Mouse (Mus musculus) left cerebral cortex, adult 2 months (tissue): Measurements from ENCODE around the gene Aebp1. TPM values are rescaled to one million over a fixed set of nuclear protein-coding genes. Genes with fewer than 3 reads are reported as not detected.

ENCODE experiments used
- DNase-seq, 2 experiments: peaks; one replicate each; pipeline ENCODE4 v3.0.0; 2021 to 2022; ENCODE audit warnings: low spot score in 2 of 2, mixed read lengths in 1 of 2; ENCODE audit errors: extremely low spot score in 1 of 2
- H3K27ac ChIP-seq: fragments of 200-600 bp; 2 replicates; pipeline ENCODE4 v1.8.1; 2022
- H3K4me3 ChIP-seq: fragments of 200-600 bp; 2 replicates; pipeline ENCODE4 v1.8.1; 2022
- CTCF ChIP-seq: fragments of 200-600 bp; IDR thresholded peaks from 2 replicates; pipeline ENCODE4 v1.8.1; 2022; ENCODE audit warnings: antibody characterized with exemption, mild to moderate bottlenecking, moderate library complexity
- intact Hi-C: fragments of 180-260 bp; cut with DNase I; formaldehyde crosslinking; loops from one replicate; pipeline ENCODE4 v1.15.1; 2025
- long read RNA-seq, 2 experiments: library from polyadenylated mRNA; stranded (forward); transcript quantifications; one replicate each; pipeline ENCODE4 v2.0.0; 2021; ENCODE audit warnings: borderline mapping rate in 2 of 2
- total RNA-seq, 2 experiments: library from RNA; stranded (reverse); gene quantifications; 2 replicates each; pipeline ENCODE4 v1.2.3; 2021

Aebp1 gene
- total RNA-seq = 10 to 100 TPM; 16.5 to 22.8 TPM
- long read RNA-seq, experiment 1, transcript Aebp1-201 (21 exons, 3,831 nt) = major isoform, 6 of 11 reads
- long read RNA-seq, experiment 1, partial matches to known transcripts = 2 of 11 reads
- long read RNA-seq, experiment 1, other reads (novel, unspliced or antisense) = 2 of 11 reads
- long read RNA-seq, experiment 2, partial matches to known transcripts = 9 of 17 reads
- long read RNA-seq, experiment 2, other reads (novel, unspliced or antisense) = 4 of 17 reads

DNA sequence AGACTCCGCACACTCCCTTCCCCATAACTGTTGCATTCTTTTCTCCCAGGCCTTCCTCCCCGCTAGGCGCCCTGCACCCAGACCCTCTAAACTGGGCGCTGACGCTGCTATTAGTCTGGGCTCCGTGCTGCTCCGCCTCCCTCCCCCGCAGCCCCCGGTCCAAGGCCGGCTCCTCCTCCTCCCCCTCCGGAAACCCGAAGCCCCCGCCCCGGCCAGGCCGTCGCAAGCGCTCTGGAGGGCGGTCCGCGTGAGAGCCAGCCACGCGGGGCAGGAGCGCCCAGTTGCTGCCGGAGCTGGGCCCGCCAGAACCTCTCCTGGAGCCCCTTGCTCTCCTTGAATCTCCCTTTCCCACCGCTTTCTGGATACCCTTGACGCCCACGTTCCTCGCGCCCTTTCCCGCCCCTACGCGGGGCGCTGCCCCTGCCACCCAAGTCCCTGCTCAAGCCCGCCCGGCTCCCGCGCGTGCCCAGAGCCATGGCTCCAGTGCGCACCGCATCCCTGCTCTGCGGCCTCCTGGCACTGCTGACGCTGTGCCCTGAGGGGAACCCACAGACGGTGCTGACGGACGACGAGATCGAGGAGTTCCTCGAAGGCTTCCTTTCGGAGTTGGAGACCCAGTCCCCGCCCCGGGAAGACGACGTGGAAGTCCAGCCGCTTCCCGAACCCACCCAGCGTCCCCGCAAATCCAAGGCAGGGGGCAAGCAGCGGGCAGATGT lies at the start of gene Aebp1:
TSS of gene Aebp1 (plus strand) at position 270 of the 716 bp plus-strand sequence.
- intact Hi-C loops = no loop called here
- peak within 1 kb of the TSS; percentile 32 for H3K4me3 ChIP-seq
- no peak within 1 kb of the TSS for H3K27ac ChIP-seq
- no peak for DNase-seq
- TF ChIP-seq CTCF = no peak

- intact Hi-C loops = no loop called here
- H3K27ac ChIP-seq = no peak overlapping the region
- DNase-seq = no peak
- no peak overlapping the region for H3K4me3 ChIP-seq
- TF ChIP-seq CTCF = no peak
Observed at GRCm38 (mm10) chr11:5813381-5813780, 48.4 kb upstream of the Aebp1 start.

DNA sequence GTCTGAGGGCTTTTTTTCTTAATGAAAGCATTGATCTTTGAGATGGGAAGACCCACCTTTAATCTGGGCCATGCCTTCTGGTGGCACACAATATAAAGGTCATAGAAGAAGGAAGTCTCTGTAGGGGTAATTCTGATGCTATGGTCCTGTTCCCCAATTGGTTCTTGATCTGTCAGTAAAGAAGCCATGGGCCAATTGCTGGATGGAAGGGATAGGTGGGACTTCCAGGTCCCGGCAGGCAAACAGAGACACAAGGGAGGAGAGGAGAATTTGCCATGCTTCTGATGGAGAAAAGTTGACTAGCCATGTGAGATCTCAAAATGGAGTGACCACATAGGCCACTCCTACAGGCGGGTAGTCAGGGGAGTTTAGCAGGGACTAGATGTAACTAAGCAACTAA lies 42.5 kb upstream of the Aebp1 start:
- intact Hi-C loops = no loop called here
- no peak for DNase-seq

DNA sequence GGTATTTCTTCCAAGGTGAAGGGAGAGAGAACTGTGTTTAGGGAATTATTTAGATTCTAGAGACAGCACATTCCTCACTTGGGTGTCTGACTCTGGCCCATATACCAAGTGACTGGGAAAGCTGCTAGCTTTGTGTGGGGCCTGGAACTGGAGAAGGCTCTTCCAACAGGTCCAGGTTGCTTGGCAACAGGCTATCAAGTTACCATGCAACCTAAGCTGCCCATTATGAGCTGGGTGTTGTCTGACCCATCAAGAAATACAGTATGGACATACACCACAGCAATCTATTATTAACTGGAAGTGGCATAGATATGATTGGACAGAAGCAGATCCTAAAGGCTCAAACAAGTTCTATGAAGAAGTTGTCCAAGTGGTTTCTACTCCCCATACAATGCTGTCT lies 36.3 kb upstream of the Aebp1 start:
- H3K27ac ChIP-seq = no peak overlapping the region
- H3K4me3 ChIP-seq = no peak overlapping the region
- intact Hi-C loops = loop anchor here (10.0 kb wide), 1 partner anchor 409 kb away; the partner anchor contains the start of gene Npc1l1
- DNase-seq = no peak
- no peak for TF ChIP-seq CTCF

More for the DNA sequence above, 42.5 kb upstream of the Aebp1 start:
- H3K27ac ChIP-seq = no peak overlapping the region
- no peak for TF ChIP-seq CTCF
- H3K4me3 ChIP-seq = no peak overlapping the region

- intact Hi-C loops = loop anchor here (10.0 kb wide), 1 partner anchor 407 kb away; the partner anchor contains the start of gene Npc1l1
- no peak overlapping the region for H3K4me3 ChIP-seq
- no peak for DNase-seq
- H3K27ac ChIP-seq = no peak overlapping the region
- no peak for TF ChIP-seq CTCF
Observed at GRCm38 (mm10) chr11:5827931-5828330, 33.8 kb upstream of the Aebp1 start.

DNA sequence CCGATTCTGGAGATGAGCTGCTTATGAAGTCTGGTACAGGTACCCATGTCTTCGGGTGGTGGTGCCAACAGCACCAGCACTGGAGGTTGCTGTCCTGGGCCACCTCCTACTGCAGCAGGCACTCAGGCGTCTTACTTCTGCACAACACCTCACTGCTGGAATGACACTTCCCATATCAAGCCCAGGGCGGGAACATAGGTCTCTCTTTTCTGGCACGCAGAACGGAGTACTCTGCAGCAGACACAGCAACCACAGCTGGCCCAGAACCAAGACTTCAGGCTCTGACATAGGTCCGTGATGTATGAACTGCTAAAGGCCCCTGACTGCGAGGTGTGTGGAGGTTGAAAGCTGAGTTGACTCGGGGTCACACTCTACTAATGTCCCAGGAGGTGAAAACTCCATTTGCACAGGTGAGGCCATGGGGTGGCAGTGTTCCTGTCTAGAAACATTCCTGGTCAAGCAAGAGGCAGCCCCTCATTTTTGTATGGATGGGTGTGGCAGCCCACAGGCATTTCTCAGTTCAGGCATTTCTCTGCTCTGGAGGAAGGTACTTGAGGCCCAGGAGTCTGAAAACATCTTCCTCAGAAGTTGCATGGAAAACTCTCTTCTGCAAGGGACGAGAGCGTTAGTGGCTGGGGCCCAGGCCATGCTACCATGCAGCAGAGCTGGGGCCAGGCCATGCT lies 33.1 kb upstream of the Aebp1 start:
- H3K4me3 ChIP-seq = no peak overlapping the region
- no peak for TF ChIP-seq CTCF
- H3K27ac ChIP-seq = no peak overlapping the region
- no peak for DNase-seq
- intact Hi-C loops = loop anchor here (10.0 kb wide), 1 partner anchor 406 kb away; the partner anchor contains the start of gene Npc1l1

- no peak overlapping the region for H3K27ac ChIP-seq
- intact Hi-C loops = loop anchor here (10.0 kb wide), 1 partner anchor 405 kb away; the partner anchor contains the start of gene Npc1l1
- H3K4me3 ChIP-seq = no peak overlapping the region
Observed at GRCm38 (mm10) chr11:5829327-5829726, 32.4 kb upstream of the Aebp1 start.

DNA sequence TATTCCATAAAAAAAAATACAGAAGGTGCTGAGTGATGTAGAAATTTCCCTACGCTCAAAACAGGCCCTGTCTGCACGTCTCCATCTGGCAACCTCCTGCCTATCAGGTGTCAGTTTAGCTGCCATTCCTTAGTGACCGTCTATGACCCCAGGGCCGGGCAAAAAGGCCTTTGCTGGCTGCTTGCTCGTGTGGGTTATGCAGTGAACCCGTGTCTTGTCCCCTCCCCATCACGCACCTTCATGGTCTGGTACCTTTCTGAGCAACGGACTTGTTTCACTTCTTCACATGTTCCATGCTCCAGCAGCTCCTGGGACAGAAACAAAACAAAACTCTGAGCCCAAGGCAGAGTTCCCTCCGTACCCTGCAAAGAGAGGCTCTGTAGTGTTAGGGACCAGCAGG lies 27.2 kb upstream of the Aebp1 start:
- Histone ChIP-seq H3K27ac (no peak overlapping the region), H3K4me3 (no peak overlapping the region)
- DNase-seq = no peak
- intact Hi-C loops = no loop called here
- TF ChIP-seq CTCF = no peak

More at GRCm38 (mm10) chr11:5829327-5829726, 32.4 kb upstream of the Aebp1 start:
- no peak for TF ChIP-seq CTCF
- DNase-seq = no peak

DNA sequence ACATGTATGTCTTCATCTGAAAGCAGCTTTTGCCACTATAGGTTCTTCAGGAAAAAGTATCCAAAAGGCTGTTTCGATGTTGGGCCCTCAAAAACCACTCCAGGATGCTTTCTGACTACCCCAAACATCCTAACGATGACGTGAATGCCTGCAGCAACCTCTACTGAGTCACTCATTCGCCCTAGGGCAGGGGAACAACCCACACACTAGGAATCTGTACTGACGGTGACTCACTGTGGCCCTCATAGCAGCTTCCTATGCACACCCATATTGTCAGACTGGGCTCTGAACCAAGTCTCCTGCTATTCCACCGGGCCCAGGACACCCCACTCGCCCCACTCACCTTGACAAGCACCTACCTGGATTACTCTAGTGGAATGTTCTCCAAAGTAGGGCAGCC lies 26.7 kb upstream of the Aebp1 start:
- no peak overlapping the region for H3K4me3 ChIP-seq
- no peak overlapping the region for H3K27ac ChIP-seq
- no peak for DNase-seq
- intact Hi-C loops = no loop called here
- no peak for TF ChIP-seq CTCF

GRCm38 (mm10) chr11:5836126-5836525 lies 25.6 kb upstream of the Aebp1 start:
- DNase-seq = no peak
- intact Hi-C loops = loop anchor here (2.0 kb wide), 2 partner anchors 43 to 47 kb away; partner anchors contain the start of genes Dbnl and Pold2
- no peak overlapping the region for H3K27ac ChIP-seq
- peak; percentile 29 for TF ChIP-seq CTCF
- H3K4me3 ChIP-seq = no peak overlapping the region

DNA sequence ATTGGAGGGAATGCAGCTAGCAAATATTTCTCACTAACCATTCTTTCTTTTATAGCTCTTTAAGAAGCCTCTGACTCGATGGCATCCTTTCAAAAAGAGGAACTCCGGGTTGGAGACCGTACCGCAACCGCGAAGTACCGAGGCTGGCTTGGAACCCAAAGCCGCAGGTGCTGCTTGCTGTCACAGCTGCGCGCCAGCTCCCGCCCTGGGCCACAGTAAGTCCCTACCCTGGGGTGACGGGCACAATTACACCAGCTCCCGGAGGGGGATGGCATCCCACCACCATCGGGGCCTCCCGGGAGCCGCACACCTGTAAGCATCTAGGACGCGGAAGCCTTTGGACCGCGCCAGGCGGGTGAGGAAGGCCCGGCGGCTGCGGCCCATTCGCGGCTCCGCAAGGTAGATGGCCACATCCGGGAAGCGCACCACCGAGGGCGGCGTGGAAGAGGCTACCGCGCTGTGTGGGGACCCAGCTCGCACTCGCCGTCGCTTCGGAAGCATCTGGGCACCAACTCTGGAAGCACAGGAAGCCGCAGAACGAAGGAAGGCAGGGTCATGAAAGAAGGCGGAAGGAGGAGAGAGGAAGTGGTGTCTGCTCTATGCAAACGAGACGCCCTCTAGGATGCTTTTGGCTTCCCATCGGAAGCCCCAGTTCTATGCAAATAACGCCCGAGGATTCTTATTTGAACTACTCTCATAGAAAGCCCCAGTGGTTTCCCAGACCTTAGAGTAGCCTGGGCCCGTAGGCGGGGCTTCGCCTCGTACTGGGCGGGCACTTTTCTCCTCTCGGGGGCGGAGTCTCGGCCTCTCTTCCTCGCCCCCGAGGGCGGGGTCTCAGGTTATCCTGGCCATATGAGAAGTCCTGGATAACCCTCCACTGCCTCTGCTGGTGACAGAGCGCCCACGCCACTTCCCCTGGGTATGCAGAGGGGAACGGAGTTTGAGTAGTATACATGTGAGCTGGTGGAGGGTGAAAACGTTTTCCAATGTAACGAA lies 24.2 kb upstream of the Aebp1 start, which contains the start of gene Polm:
TSS of gene Polm (minus strand) at position 766 of the 996 bp plus-strand sequence.
- peak; percentile 63 for TF ChIP-seq CTCF
- peak within 1 kb of the TSS; percentile 87 for H3K27ac ChIP-seq
- intact Hi-C loops = loop anchor here (2.0 kb wide), 2 partner anchors 41 to 49 kb away; partner anchors contain the start of genes Dbnl and Pold2
- peak within 1 kb of the TSS; percentile 71 for H3K4me3 ChIP-seq
- DNase-seq = peak; percentile 80 to 86
